Mouse (Mus musculus) thymus, adult 2 months (tissue): ENCODE results near the gene Gfap.

Experiments used
- CTCF ChIP-seq: fragments of 200-500 bp; IDR thresholded peaks from 2 replicates; pipeline ENCODE4 v1.5.1; 2012; ENCODE audit warnings: mild to moderate bottlenecking, control low read depth, low read length, moderate library complexity, borderline replicate concordance; ENCODE audit not compliant: control insufficient read depth, poor library complexity, insufficient read depth; ENCODE audit errors: extremely low read depth
- POLR2A ChIP-seq: fragments of 200-500 bp; IDR thresholded peaks from 2 replicates; pipeline ENCODE4 v1.6.1; 2012; ENCODE audit warnings: mild to moderate bottlenecking, low read length, control low read depth, moderate library complexity; ENCODE audit not compliant: control insufficient read depth, poor library complexity, insufficient read depth; ENCODE audit errors: extremely low read depth

DNA sequence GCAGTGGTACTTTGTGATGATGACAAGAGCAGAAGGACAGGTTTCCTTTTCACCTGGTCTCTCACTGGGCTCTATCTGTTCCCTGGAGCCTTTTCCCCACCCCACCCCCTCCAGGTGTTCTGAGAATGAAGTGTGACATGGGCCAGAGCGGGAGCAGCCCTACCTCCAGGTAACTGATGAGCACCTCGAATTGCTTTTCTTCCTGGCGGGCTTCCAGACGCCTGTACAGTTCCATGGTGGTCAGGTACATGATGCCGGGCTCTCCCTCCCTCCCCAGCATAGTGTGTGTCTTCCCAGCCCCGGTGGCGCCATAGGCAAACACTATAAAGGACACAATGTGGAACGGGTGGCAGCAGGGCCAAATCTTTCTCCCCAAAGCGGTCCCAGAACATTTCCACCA is 14.7 kb upstream of the Gfap start:
- TF ChIP-seq POLR2A (no peak), CTCF (no peak)
